Mouse (Mus musculus) stomach, postnatal 0 days (tissue): ENCODE data around the gene Cyp1a2.

ENCODE experiments used
- CTCF ChIP-seq: IDR thresholded peaks from 2 replicates; pipeline ENCODE4 v1.5.1; 2016; ENCODE audit warnings: antibody characterized with exemption, low read depth, mild to moderate bottlenecking, moderate library complexity
- EP300 ChIP-seq: optimal IDR thresholded peaks from 2 replicates; pipeline ENCODE3; 2016; ENCODE audit warnings: antibody characterized with exemption

- TF ChIP-seq CTCF (no peak), EP300 (no peak)
Observed at GRCm38 (mm10) chr9:57708068-57708719, 24.7 kb upstream of the Cyp1a2 start, which contains the start of gene Edc3.
